Mouse (Mus musculus) kidney, embryonic 15.5 days (tissue): ENCODE data around the gene Gabrd. TPM values are rescaled to one million over a fixed set of nuclear protein-coding genes. Genes with fewer than 3 reads are reported as not detected.
A peak's percentile ranks its signal among the peaks of the same experiment; 100 is the strongest.

Experiments used
- ATAC-seq: fragments of 200-750 bp; cut with Nextera tagmentation; replicated peaks from 2 replicates; pipeline ENCODE4 v1.8.0; 2017; ENCODE audit warnings: moderate TSS enrichment; ENCODE audit not compliant: low FRiP score
- H3K27ac ChIP-seq: fragments of 300-500 bp; sonication (generic); 2 replicates; pipeline ENCODE4 v1.5.1; 2015; ENCODE audit warnings: mild to moderate bottlenecking, inconsistent platforms
- H3K27me3 ChIP-seq: fragments of 300-500 bp; sonication (generic); 2 replicates; pipeline ENCODE4 v1.6.1; 2015; ENCODE audit warnings: inconsistent platforms
- H3K36me3 ChIP-seq: fragments of 300-500 bp; sonication (generic); 2 replicates; pipeline ENCODE4 v1.6.1; 2015; ENCODE audit warnings: inconsistent platforms
- H3K4me1 ChIP-seq: fragments of 300-500 bp; sonication (generic); 2 replicates; pipeline ENCODE4 v1.6.1; 2015; ENCODE audit warnings: inconsistent platforms
- H3K4me2 ChIP-seq: fragments of 300-500 bp; sonication (generic); 2 replicates; pipeline ENCODE4 v1.6.1; 2015; ENCODE audit warnings: moderate library complexity, mild to moderate bottlenecking, inconsistent platforms
- H3K4me3 ChIP-seq: fragments of 300-500 bp; sonication (generic); replicated peaks from 2 replicates; pipeline ENCODE4 v1.5.1; 2015; ENCODE audit warnings: mild to moderate bottlenecking, inconsistent platforms
- H3K9ac ChIP-seq: fragments of 300-500 bp; sonication (generic); 2 replicates; pipeline ENCODE4 v1.6.1; 2015; ENCODE audit warnings: mild to moderate bottlenecking, inconsistent platforms
- H3K9me3 ChIP-seq: fragments of 300-500 bp; sonication (generic); replicated peaks from 2 replicates; pipeline ENCODE4 v1.6.1; 2016; ENCODE audit warnings: inconsistent platforms
- WGBS: fragments of 180-500 bp; shearing (Covaris S2); methylation state at CpG from one replicate; pipeline ENCODE4 v1.1.7; 2015; ENCODE audit warnings: mixed read lengths; 5-methylcytosine and 5-hydroxymethylcytosine counted together
- polyA plus RNA-seq: library from polyadenylated mRNA; unstranded; fragments of >200 nt; fragmentation: Nextera tagmentation; extraction: Ambion mirVana; gene quantifications from 2 replicates; pipeline ENCODE4 v1.2.1, GENCODE M21; 2015

Gabrd gene
- polyA plus RNA-seq, 1 experiment from 2014 or later: not detected

- Histone ChIP-seq H3K36me3 (no peaks in the 10 kb centered on the region), H3K4me2 (no peak overlapping the region), H3K27me3 (no peaks in the 10 kb centered on the region), H3K9me3 (no peaks in the 10 kb centered on the region), H3K4me1 (peaks cover 9% of the 10 kb centered on the region; the same call in 1 of the 2 replicates), H3K9ac (no peak overlapping the region), H3K27ac (no peak overlapping the region), H3K4me3 (no peak overlapping the region)
- ATAC-seq: no peak
- WGBS: 86% methylated on average over 11 of the region's 11 CpGs
These were observed 15.9 kb upstream of the Gabrd start for GRCm38 (mm10) chr4:155413641-155414335.

GRCm38 (mm10) chr4:155412124-155412523, 14.2 kb upstream of the Gabrd start:
- H3K4me3 ChIP-seq: no peak overlapping the region
- ATAC-seq: no peak
- H3K4me2 ChIP-seq: no peak overlapping the region
- H3K27me3 ChIP-seq: 0 out of 2 replicates have a peak, but pooled peaks cover 2% of the 10 kb centered on the region
- H3K9me3 ChIP-seq: no peaks in the 10 kb centered on the region
- H3K4me1 ChIP-seq: peaks cover 13% of the 10 kb centered on the region; the same call in 1 of the 2 replicates
- 89% methylated on average over 6 of the region's 6 CpGs for WGBS
- no peak overlapping the region for H3K27ac ChIP-seq
- no peak overlapping the region for H3K9ac ChIP-seq
- no peaks in the 10 kb centered on the region for H3K36me3 ChIP-seq

GRCm38 (mm10) chr4:155409058-155409776, 11.3 kb upstream of the Gabrd start, which contains the start of gene Cfap74:
TSS of gene Cfap74 (plus strand) at chr4:155409190.
- Histone ChIP-seq H3K36me3 (no peaks in the 10 kb centered on the region), H3K4me3 (peak within 1 kb of the TSS; percentile 44), H3K4me2 (peak within 1 kb of the TSS; percentile 75), H3K9me3 (peaks cover 3% of the 10 kb centered on the region; the same call in 1 of the 2 replicates), H3K9ac (peak within 1 kb of the TSS; percentile 21; the same call in 1 of the 2 replicates), H3K27ac (no peak within 1 kb of the TSS), H3K27me3 (0 out of 2 replicates have a peak, but pooled peaks cover 6% of the 10 kb centered on the region), H3K4me1 (peaks cover 13% of the 10 kb centered on the region; the same call in 1 of the 2 replicates)
- WGBS: under 1% methylated on average over 35 of the region's 35 CpGs
- peak; percentile 96 for ATAC-seq

- Histone ChIP-seq H3K9me3 (peaks cover 4% of the 10 kb centered on the region; the same call in 1 of the 2 replicates), H3K4me3 (peak overlapping the region; percentile 44), H3K4me2 (peak overlapping the region; percentile 75), H3K27me3 (0 out of 2 replicates have a peak, but pooled peaks cover 6% of the 10 kb centered on the region), H3K36me3 (no peaks in the 10 kb centered on the region), H3K27ac (no peak overlapping the region), H3K9ac (no peak overlapping the region), H3K4me1 (peaks cover 13% of the 10 kb centered on the region; the same call in 1 of the 2 replicates)
- WGBS: 3% methylated on average over 8 of the region's 8 CpGs
- peak; percentile 46 for ATAC-seq
These were observed 10.8 kb upstream of the Gabrd start for GRCm38 (mm10) chr4:155408695-155409057.

GRCm38 (mm10) chr4:155402489-155402888, 4.6 kb upstream of the Gabrd start:
- H3K4me2 ChIP-seq: no peak overlapping the region
- no peak overlapping the region for H3K9ac ChIP-seq
- peaks cover 4% of the 10 kb centered on the region; the same call in 1 of the 2 replicates for H3K9me3 ChIP-seq
- no peak for ATAC-seq
- no peak overlapping the region for H3K4me3 ChIP-seq
- H3K27me3 ChIP-seq: peaks cover 41% of the 10 kb centered on the region
- no peak overlapping the region for H3K27ac ChIP-seq
- 62% methylated on average over 1 of the region's 1 CpGs for WGBS
- H3K36me3 ChIP-seq: no peaks in the 10 kb centered on the region
- peaks cover 10% of the 10 kb centered on the region for H3K4me1 ChIP-seq

- Histone ChIP-seq H3K9ac (no peak overlapping the region), H3K27me3 (peaks cover 52% of the 10 kb centered on the region), H3K4me1 (peaks cover 12% of the 10 kb centered on the region), H3K36me3 (no peaks in the 10 kb centered on the region), H3K9me3 (peaks cover 4% of the 10 kb centered on the region; the same call in 1 of the 2 replicates), H3K27ac (no peak overlapping the region), H3K4me2 (no peak overlapping the region), H3K4me3 (no peak overlapping the region)
- ATAC-seq: no peak
- 70% methylated on average over 7 of the region's 7 CpGs for WGBS
These were observed 3.2 kb upstream of the Gabrd start for GRCm38 (mm10) chr4:155401121-155401520.

- H3K27ac ChIP-seq: no peak overlapping the region
- no peaks in the 10 kb centered on the region for H3K36me3 ChIP-seq
- H3K27me3 ChIP-seq: peaks cover 72% of the 10 kb centered on the region
- no peak overlapping the region for H3K9ac ChIP-seq
- no peak for ATAC-seq
- peak overlapping the region; percentile 41 for H3K4me3 ChIP-seq
- H3K9me3 ChIP-seq: no peaks in the 10 kb centered on the region
- peaks cover 12% of the 10 kb centered on the region for H3K4me1 ChIP-seq
- WGBS: 2% methylated on average over 9 of the region's 9 CpGs
- peak overlapping the region; percentile 83 for H3K4me2 ChIP-seq
These were observed 269 bp upstream of the Gabrd start for GRCm38 (mm10) chr4:155398222-155398540.

GRCm38 (mm10) chr4:155396751-155397150, 1.2 kb downstream of the Gabrd start:
- Histone ChIP-seq H3K9me3 (no peaks in the 10 kb centered on the region), H3K4me2 (no peak overlapping the region), H3K27me3 (peaks cover 79% of the 10 kb centered on the region), H3K4me1 (peaks cover 12% of the 10 kb centered on the region), H3K36me3 (no peaks in the 10 kb centered on the region), H3K4me3 (no peak overlapping the region), H3K9ac (no peak overlapping the region), H3K27ac (no peak overlapping the region)
- 86% methylated on average over 4 of the region's 4 CpGs for WGBS
- ATAC-seq: no peak

GRCm38 (mm10) chr4:155395471-155395870, 2.4 kb downstream of the Gabrd start:
- no peaks in the 10 kb centered on the region for H3K36me3 ChIP-seq
- H3K4me2 ChIP-seq: no peak overlapping the region
- H3K27ac ChIP-seq: no peak overlapping the region
- H3K4me3 ChIP-seq: no peak overlapping the region
- 83% methylated on average over 5 of the region's 5 CpGs for WGBS
- no peaks in the 10 kb centered on the region for H3K9me3 ChIP-seq
- ATAC-seq: no peak
- H3K4me1 ChIP-seq: peaks cover 12% of the 10 kb centered on the region
- H3K9ac ChIP-seq: no peak overlapping the region
- peaks cover 76% of the 10 kb centered on the region for H3K27me3 ChIP-seq

- Histone ChIP-seq H3K27ac (no peak overlapping the region), H3K9me3 (no peaks in the 10 kb centered on the region), H3K36me3 (no peaks in the 10 kb centered on the region), H3K4me1 (peaks cover 11% of the 10 kb centered on the region; the same call in 1 of the 2 replicates), H3K4me3 (no peak overlapping the region), H3K9ac (no peak overlapping the region), H3K27me3 (peaks cover 61% of the 10 kb centered on the region), H3K4me2 (no peak overlapping the region)
- WGBS: 72% methylated on average over 8 of the region's 8 CpGs
- no peak for ATAC-seq
These were observed 10.7 kb downstream of the Gabrd start for GRCm38 (mm10) chr4:155387166-155387565.

GRCm38 (mm10) chr4:155383326-155383725, 14.6 kb downstream of the Gabrd start:
- no peaks in the 10 kb centered on the region for H3K9me3 ChIP-seq
- no peak overlapping the region for H3K9ac ChIP-seq
- no peak overlapping the region for H3K4me2 ChIP-seq
- H3K4me3 ChIP-seq: no peak overlapping the region
- H3K27ac ChIP-seq: no peak overlapping the region
- H3K27me3 ChIP-seq: peaks cover 64% of the 10 kb centered on the region
- no peak for ATAC-seq
- H3K4me1 ChIP-seq: peaks cover 11% of the 10 kb centered on the region; the same call in 1 of the 2 replicates
- 70% methylated on average over 4 of the region's 4 CpGs for WGBS
- H3K36me3 ChIP-seq: no peaks in the 10 kb centered on the region

GRCm38 (mm10) chr4:155382752-155383151, 15.2 kb downstream of the Gabrd start:
- Histone ChIP-seq H3K27me3 (peaks cover 65% of the 10 kb centered on the region), H3K4me2 (no peak overlapping the region), H3K4me3 (no peak overlapping the region), H3K27ac (no peak overlapping the region), H3K4me1 (peaks cover 11% of the 10 kb centered on the region; the same call in 1 of the 2 replicates), H3K9ac (no peak overlapping the region), H3K9me3 (no peaks in the 10 kb centered on the region), H3K36me3 (no peaks in the 10 kb centered on the region)
- 0 out of 2 replicates have a peak, but pooled peaks have one; percentile 22 for ATAC-seq
- WGBS: 18% methylated on average over 9 of the region's 9 CpGs
